Mouse (Mus musculus) cerebellum, adult 2 months (tissue): ENCODE data around the gene Dok3.

ENCODE experiments used
- CTCF ChIP-seq: fragments of 200-500 bp; IDR thresholded peaks from 2 replicates; pipeline ENCODE4 v1.5.1; 2011; ENCODE audit warnings: low read depth, mild to moderate bottlenecking, control low read depth, low read length, moderate library complexity, borderline replicate concordance; ENCODE audit not compliant: insufficient read depth
- POLR2A ChIP-seq: fragments of 200-500 bp; IDR thresholded peaks from 2 replicates; pipeline ENCODE4 v1.6.1; 2011; ENCODE audit warnings: low read length, control low read depth, borderline replicate concordance; ENCODE audit not compliant: insufficient read depth

DNA sequence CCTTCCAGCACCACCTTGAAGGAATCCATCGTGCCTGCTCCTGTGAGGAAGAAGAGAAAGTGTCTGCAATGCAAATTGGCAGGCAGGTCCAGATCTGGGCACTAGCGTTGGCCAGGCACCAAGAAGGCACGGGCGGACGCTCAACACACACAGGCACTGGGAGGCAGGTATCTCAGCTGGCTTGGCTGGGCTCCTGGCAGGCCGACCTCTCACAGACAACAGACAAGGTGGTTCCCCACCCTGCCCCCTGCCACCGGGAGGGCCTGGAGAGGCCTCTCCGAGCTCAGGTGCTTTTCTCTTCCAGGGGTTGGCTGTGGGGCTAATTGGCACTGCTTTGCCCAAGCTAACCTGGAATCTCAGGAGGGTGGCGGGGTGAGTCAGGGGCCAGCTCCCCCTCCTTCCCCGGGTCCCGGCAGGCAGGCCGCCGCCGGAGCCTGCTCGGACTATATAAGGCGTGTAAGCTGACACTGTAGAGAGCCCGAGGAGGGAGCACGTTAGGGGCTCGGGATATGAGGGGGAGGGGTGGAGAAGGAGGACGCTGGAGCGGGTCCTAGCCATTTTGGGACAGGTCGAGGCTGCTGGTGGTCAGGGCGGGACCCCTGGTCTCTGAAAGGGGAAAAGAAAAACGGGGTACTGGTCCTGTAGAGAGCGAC lies 16.6 kb downstream of the Dok3 start:
- no peak for TF ChIP-seq POLR2A
- TF ChIP-seq CTCF: no peak
